Mouse (Mus musculus) kidney, embryonic 16.5 days (tissue): ENCODE measurements around the gene Dpp8. TPM values are rescaled to one million over a fixed set of nuclear protein-coding genes. Genes with fewer than 3 reads are reported as not detected.

Source experiments
- ATAC-seq: fragments of 200-750 bp; cut with Nextera tagmentation; 2 replicates; pipeline ENCODE4 v1.8.0; 2017; ENCODE audit warnings: moderate TSS enrichment; ENCODE audit not compliant: low FRiP score, low TSS enrichment
- H3K27ac ChIP-seq: fragments of 300-500 bp; sonication (generic); 2 replicates; pipeline ENCODE4 v1.5.1; 2014; ENCODE audit warnings: low read length
- H3K27me3 ChIP-seq: fragments of 300-500 bp; sonication (generic); 2 replicates; pipeline ENCODE4 v1.6.1; 2014; ENCODE audit warnings: low read length, control low read depth, mixed read lengths; ENCODE audit not compliant: insufficient read depth
- H3K36me3 ChIP-seq: fragments of 300-500 bp; sonication (generic); 2 replicates; pipeline ENCODE4 v1.6.1; 2014; ENCODE audit warnings: low read length, control low read depth, mixed read lengths; ENCODE audit not compliant: insufficient read depth
- H3K4me1 ChIP-seq: fragments of 300-500 bp; sonication (generic); 2 replicates; pipeline ENCODE4 v1.6.1; 2014; ENCODE audit warnings: low read length, control low read depth, mixed read lengths; ENCODE audit not compliant: insufficient read depth
- H3K4me2 ChIP-seq: fragments of 300-500 bp; sonication (generic); replicated peaks from 2 replicates; pipeline ENCODE4 v1.6.1; 2014; ENCODE audit warnings: low read depth, low read length
- H3K4me3 ChIP-seq: fragments of 300-500 bp; sonication (generic); 2 replicates; pipeline ENCODE4 v1.5.1; 2014; ENCODE audit warnings: mild to moderate bottlenecking, low read length
- H3K9ac ChIP-seq: fragments of 300-500 bp; sonication (generic); replicated peaks from 2 replicates; pipeline ENCODE4 v1.6.1; 2014; ENCODE audit warnings: low read length
- H3K9me3 ChIP-seq: fragments of 300-500 bp; sonication (generic); 2 replicates; pipeline ENCODE4 v1.6.1; 2016; ENCODE audit warnings: low read length, control low read depth
- WGBS: fragments of 180-500 bp; shearing (Covaris S2); extraction: QIAGEN DNeasy Blood & Tissue Kit; methylation state at CpG from one replicate; pipeline ENCODE4 v1.1.7; 2014; 5-methylcytosine and 5-hydroxymethylcytosine counted together
- polyA plus RNA-seq: library from polyadenylated mRNA; unstranded; fragments of >200 nt; fragmentation: Nextera tagmentation; extraction: Ambion mirVana; gene quantifications from 2 replicates; pipeline ENCODE4 v1.2.1, GENCODE M21; 2015

Dpp8 gene
- polyA plus RNA-seq, 1 experiment from 2014 or later: 37.7 TPM

DNA sequence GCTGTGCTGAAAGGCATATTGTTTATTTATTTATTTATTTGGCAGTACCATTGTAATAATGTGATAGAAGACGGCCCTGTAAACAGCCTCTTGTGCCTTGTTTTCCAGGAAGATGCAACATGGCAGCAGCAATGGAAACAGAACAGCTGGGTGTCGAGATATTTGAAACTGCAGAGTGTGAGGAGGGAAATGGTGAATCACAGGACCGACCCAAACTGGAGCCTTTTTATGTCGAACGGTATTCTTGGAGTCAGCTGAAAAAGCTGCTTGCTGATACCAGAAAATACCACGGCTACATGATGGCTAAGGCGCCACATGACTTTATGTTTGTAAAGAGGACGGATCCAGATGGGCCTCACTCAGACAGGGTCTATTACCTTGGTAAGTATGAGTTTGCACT is 4.6 kb downstream of the Dpp8 start:
- no peak overlapping the region for H3K9ac ChIP-seq
- ATAC-seq: no peak

DNA sequence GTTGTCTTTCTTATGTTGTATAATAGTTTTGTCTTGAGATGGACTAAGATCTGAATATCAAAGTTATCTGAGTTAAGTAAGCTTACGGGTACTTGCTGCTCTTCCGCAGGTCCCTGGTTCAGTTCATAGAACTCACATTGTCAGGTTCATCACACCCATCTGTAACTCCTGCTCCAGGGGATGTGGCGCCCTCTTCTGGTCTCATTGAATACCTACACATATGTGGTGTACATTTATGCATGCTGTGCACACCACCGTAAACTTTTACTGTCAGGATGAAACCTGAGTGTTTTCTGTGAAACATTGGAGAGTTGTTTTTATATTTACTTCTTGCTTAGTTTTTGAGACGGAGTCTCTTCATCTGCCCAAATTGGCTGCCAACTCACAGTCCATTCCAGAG is 9.2 kb downstream of the Dpp8 start:
- 96% methylated on average over 5 of the region's 5 CpGs for WGBS
- no peak for ATAC-seq
- Histone ChIP-seq H3K9me3 (no peaks in the 10 kb centered on the region), H3K4me3 (no peak overlapping the region), H3K27ac (no peak overlapping the region), H3K36me3 (peaks cover 65% of the 10 kb centered on the region), H3K27me3 (no peaks in the 10 kb centered on the region), H3K4me2 (no peak overlapping the region), H3K4me1 (no peaks in the 10 kb centered on the region), H3K9ac (no peak overlapping the region)

More for the DNA sequence above, 4.6 kb downstream of the Dpp8 start:
- Histone ChIP-seq H3K36me3 (peaks cover 40% of the 10 kb centered on the region), H3K4me2 (no peak overlapping the region), H3K27me3 (no peaks in the 10 kb centered on the region), H3K4me1 (peaks cover 9% of the 10 kb centered on the region), H3K4me3 (no peak overlapping the region), H3K27ac (no peak overlapping the region), H3K9me3 (no peaks in the 10 kb centered on the region)
- 91% methylated on average over 8 of the region's 8 CpGs for WGBS

DNA sequence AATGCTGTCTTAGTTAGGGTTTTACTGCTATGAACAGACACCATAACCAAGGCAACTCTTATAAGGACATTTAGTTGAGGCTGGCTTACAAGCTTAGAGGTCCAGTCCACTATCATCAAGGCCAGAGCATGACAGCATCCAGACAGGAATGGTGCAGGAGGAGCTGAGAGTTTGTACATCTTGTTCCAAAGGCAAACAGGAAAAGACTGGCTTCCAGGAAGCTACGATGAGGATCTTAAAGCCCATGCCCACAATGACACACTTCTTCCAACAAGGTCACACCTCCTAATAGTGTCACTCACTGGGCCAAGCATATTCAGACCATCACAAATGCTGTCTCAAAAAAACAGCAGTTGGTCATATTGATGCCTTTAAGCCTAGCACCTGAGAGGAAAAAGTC is 14.8 kb downstream of the Dpp8 start:
- Histone ChIP-seq H3K36me3 (peaks cover 59% of the 10 kb centered on the region), H3K4me2 (no peak overlapping the region), H3K27me3 (no peaks in the 10 kb centered on the region), H3K9ac (no peak overlapping the region), H3K4me3 (no peak overlapping the region), H3K27ac (no peak overlapping the region), H3K9me3 (no peaks in the 10 kb centered on the region), H3K4me1 (no peaks in the 10 kb centered on the region)
- 92% methylated on average over 1 of the region's 1 CpGs for WGBS
- ATAC-seq: no peak

DNA sequence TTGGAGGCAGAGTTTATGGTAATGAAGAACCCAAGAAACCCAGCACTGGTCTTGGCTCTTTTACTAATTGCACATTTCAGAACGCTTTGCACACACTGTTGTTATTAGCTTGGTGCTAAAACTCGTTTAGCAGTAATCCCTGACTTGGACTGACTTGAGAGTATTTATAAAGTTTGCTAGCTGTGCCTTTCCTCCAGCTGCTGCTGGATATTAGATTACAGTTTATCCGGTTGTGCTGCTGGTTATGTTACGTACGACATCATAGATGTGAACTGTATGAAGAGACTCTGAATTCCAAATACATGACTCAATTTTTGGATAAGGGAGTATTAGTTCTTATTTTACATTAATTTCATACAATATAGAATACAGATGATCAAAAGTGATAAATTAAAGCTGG is 17.2 kb downstream of the Dpp8 start:
- Histone ChIP-seq H3K4me3 (no peak overlapping the region), H3K27me3 (no peaks in the 10 kb centered on the region), H3K36me3 (peaks cover 58% of the 10 kb centered on the region), H3K4me1 (no peaks in the 10 kb centered on the region), H3K4me2 (no peak overlapping the region), H3K9me3 (no peaks in the 10 kb centered on the region), H3K9ac (no peak overlapping the region), H3K27ac (no peak overlapping the region)
- ATAC-seq: no peak
- 82% methylated on average over 5 of the region's 5 CpGs for WGBS

DNA sequence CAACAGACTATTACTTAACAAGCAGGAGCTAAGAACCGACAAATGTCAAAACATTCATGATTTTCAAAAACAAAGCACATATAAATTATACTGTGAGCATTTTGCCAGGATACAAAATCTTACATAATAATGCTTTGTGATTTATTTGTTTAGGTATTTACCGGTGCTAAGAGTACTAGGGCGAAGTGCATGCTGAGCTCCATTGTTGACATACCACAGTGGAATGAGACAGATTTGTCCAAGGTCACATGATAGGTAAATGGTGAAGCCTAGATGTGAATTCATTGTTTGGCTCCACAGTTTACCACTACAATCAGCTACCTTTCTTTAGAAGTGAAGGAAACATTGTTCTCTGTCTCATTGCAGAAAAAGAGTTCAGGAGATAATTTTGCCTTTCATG is 18.8 kb downstream of the Dpp8 start:
- H3K9ac ChIP-seq: no peak overlapping the region
- H3K9me3 ChIP-seq: no peaks in the 10 kb centered on the region
- no peaks in the 10 kb centered on the region for H3K4me1 ChIP-seq
- WGBS: 93% methylated on average over 3 of the region's 3 CpGs
- H3K27ac ChIP-seq: no peak overlapping the region
- H3K36me3 ChIP-seq: peaks cover 57% of the 10 kb centered on the region
- ATAC-seq: no peak
- H3K4me3 ChIP-seq: no peak overlapping the region
- H3K4me2 ChIP-seq: no peak overlapping the region
- H3K27me3 ChIP-seq: no peaks in the 10 kb centered on the region

DNA sequence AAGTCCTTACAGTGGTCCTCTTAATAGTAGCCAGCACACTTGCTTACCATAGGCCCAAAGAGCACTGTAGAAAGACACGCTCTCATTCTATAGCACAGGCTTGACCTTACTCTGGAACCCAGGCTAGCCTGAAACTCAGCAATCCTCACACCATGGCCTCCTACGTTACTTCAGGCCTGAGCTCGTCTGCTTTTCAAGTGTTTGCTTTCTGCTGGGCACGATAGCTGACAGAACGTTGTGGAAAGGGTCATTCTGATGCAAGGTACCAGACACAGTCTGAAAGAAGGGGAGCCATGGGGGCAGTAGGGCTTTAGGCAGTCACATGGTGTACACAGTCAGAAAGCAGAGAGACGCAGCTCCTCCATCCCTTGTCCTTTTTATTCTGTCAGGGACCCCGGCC is 32.0 kb downstream of the Dpp8 start:
- Histone ChIP-seq H3K4me2 (no peak overlapping the region), H3K36me3 (peaks cover 52% of the 10 kb centered on the region), H3K4me1 (no peaks in the 10 kb centered on the region), H3K27me3 (no peaks in the 10 kb centered on the region), H3K9ac (no peak overlapping the region), H3K9me3 (no peaks in the 10 kb centered on the region), H3K4me3 (no peak overlapping the region), H3K27ac (no peak overlapping the region)
- no peak for ATAC-seq
- whole genome bisulfite sequencing: 92% methylated on average over 7 of the region's 7 CpGs

DNA sequence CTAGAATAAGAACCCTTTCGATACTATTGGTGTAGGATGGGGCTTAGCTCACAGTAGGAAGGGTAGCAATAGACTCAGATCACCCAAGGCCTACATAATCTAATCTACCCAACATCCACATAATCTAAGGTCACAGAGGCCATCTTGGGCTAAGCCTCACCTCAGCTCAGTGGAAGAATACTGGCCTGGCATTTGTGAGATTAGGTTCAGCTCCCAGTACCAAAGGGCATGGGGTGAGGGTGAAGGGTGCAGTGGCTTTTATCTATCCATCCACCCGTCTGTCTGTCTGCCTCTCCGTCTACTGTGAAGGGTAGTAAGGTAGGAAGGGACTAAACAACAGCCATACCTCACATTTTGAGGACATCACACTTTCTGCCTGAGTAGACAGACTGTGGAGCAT is 38.4 kb downstream of the Dpp8 start:
- WGBS: 91% methylated on average over 3 of the region's 3 CpGs
- Histone ChIP-seq H3K4me1 (no peaks in the 10 kb centered on the region), H3K27ac (no peak overlapping the region), H3K27me3 (no peaks in the 10 kb centered on the region), H3K4me3 (no peak overlapping the region), H3K36me3 (peaks cover 36% of the 10 kb centered on the region), H3K4me2 (no peak overlapping the region), H3K9me3 (no peaks in the 10 kb centered on the region), H3K9ac (no peak overlapping the region)
- ATAC-seq: no peak

DNA sequence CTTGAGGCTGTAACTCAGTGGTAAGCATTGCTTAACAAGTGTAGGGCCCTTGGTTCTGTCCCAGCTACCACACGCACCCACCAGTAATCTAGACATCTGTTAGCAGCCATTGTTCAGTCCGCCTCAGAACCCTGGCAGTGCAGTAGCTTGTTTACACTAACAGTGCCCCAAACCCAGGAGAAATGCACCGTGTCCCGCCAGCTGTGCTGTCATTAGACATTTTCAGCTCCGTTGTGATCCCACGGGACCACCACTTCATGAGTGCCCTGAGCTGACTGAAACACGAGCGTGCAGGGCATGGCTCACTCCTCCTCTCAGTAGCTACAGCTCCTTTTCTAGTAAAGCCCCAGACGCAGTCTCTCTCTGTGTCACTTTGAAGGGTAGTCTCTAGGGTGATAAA is 41.3 kb downstream of the Dpp8 start:
- WGBS: 59% methylated on average over 9 of the region's 9 CpGs
- no peak overlapping the region for H3K4me3 ChIP-seq
- peaks cover 44% of the 10 kb centered on the region for H3K36me3 ChIP-seq
- H3K4me1 ChIP-seq: no peaks in the 10 kb centered on the region
- no peak overlapping the region for H3K27ac ChIP-seq
- no peak overlapping the region for H3K4me2 ChIP-seq
- no peaks in the 10 kb centered on the region for H3K27me3 ChIP-seq
- no peaks in the 10 kb centered on the region for H3K9me3 ChIP-seq
- ATAC-seq: no peak
- H3K9ac ChIP-seq: no peak overlapping the region

DNA sequence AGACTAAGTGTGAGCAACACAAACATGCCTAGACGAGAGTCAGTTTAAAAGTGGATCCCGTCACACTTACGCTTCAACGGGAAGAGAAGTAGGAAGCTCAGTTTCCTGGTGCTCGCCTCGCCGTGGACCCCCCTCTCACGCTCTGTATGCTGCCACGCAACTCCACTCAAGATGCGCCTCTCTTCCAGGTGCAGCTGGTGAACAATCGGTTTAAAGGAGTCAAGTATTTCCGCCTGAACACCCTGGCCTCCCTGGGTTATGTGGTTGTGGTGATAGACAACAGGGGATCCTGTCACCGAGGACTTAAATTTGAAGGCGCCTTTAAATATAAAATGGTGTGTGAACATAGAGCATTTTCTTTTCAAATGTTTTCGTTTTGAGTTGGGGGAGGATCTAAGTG is 42.0 kb downstream of the Dpp8 start:
- no peak for ATAC-seq
- no peak overlapping the region for H3K4me2 ChIP-seq
- no peaks in the 10 kb centered on the region for H3K9me3 ChIP-seq
- H3K9ac ChIP-seq: no peak overlapping the region
- no peak overlapping the region for H3K27ac ChIP-seq
- no peaks in the 10 kb centered on the region for H3K27me3 ChIP-seq
- H3K4me1 ChIP-seq: no peaks in the 10 kb centered on the region
- no peak overlapping the region for H3K4me3 ChIP-seq
- 84% methylated on average over 15 of the region's 15 CpGs for WGBS
- peaks cover 46% of the 10 kb centered on the region for H3K36me3 ChIP-seq

DNA sequence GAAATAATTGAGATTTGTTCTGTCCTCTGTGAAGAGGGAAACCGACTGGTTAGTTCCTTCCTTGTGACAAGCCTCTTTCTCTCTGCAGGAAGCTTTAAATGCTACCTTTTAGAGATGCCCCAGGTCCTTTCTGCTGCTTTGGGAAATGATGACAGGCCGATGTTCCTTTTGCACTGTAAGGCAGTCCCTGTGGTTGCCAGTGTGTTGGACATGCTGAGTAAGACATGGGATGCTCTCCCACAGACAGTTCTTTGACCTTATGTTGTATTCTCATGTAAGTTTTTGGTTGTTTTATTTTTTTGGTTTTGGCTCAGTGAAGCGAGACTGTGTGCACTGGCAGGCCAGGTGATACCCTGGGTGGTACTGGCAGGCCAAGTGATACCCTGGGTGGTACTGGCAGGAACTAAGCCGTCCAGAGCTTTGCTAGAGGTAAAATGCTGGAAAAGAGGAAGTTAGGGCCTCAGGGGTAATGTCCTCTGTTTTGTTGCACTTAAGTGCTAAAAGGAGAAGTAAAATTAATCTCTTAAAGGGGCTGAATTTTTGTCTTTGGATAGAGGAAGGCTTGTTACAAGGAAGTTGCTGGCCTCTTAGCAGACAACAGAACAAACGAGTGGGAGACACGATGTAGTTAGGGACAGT is 42.8 kb downstream of the Dpp8 start:
- Histone ChIP-seq H3K36me3 (peaks cover 44% of the 10 kb centered on the region), H3K27me3 (no peaks in the 10 kb centered on the region), H3K4me2 (no peak overlapping the region), H3K4me1 (no peaks in the 10 kb centered on the region), H3K9me3 (no peaks in the 10 kb centered on the region), H3K4me3 (no peak overlapping the region), H3K27ac (no peak overlapping the region), H3K9ac (no peak overlapping the region)
- ATAC-seq: no peak
- 74% methylated on average over 6 of the region's 6 CpGs for WGBS
